Mouse (Mus musculus) large intestine, adult 2 months (tissue): ENCODE measurements around the gene Rxra. TPM values are rescaled to one million over a fixed set of nuclear protein-coding genes. Genes with fewer than 3 reads are reported as not detected.

Experiments used
- DNase-seq: peaks from one replicate; pipeline ENCODE4 v3.0.0-alpha.2; 2012; ENCODE audit warnings: low read depth, low spot score
- WGBS: fragments of 180-500 bp; shearing (Covaris S2); methylation state at CpG from one replicate; pipeline ENCODE4 v1.1.7; 2018; 5-methylcytosine and 5-hydroxymethylcytosine counted together
- polyA plus RNA-seq: library from polyadenylated mRNA; depleted of rRNA; stranded (reverse); fragments of >200 nt; gene quantifications from 2 replicates; pipeline ENCODE4 v1.2.3, GENCODE M21; 2012

The Rxra gene
- polyA plus RNA-seq, 1 experiment, result 54.6 TPM

- DNase-seq, result no peak
- 91% methylated on average over 13 of the region's 13 CpGs for WGBS
These were observed 79.9 kb downstream of the Rxra start for GRCm38 (mm10) chr2:27755986-27756641.

GRCm38 (mm10) chr2:27758414-27759301, 82.4 kb downstream of the Rxra start:
- WGBS, result 28% methylated on average over 20 of the region's 20 CpGs
- DNase-seq, result peak; percentile 46

- 76% methylated on average over 14 of the region's 14 CpGs for WGBS
- no peak for DNase-seq
These were observed 83.2 kb downstream of the Rxra start for GRCm38 (mm10) chr2:27759431-27759830.

GRCm38 (mm10) chr2:27761260-27761995, 85.2 kb downstream of the Rxra start:
- 86% methylated on average over 10 of the region's 10 CpGs for WGBS
- no peak for DNase-seq

- 93% methylated on average over 9 of the region's 9 CpGs for WGBS
- DNase-seq, result no peak
These were observed 85.7 kb downstream of the Rxra start for GRCm38 (mm10) chr2:27761996-27762340.

- no peak for DNase-seq
- WGBS, result 70% methylated on average over 12 of the region's 12 CpGs
These were observed 86.3 kb downstream of the Rxra start for GRCm38 (mm10) chr2:27762509-27762908.

GRCm38 (mm10) chr2:27762920-27763780, 86.9 kb downstream of the Rxra start:
- 62% methylated on average over 14 of the region's 14 CpGs for WGBS
- DNase-seq, result no peak

GRCm38 (mm10) chr2:27764256-27764936, 88.2 kb downstream of the Rxra start:
- no peak for DNase-seq
- 29% methylated on average over 6 of the region's 6 CpGs for WGBS

- WGBS, result 29% methylated on average over 3 of the region's 3 CpGs
- peak; percentile 75 for DNase-seq
These were observed 88.7 kb downstream of the Rxra start for GRCm38 (mm10) chr2:27764937-27765319.

- 48% methylated on average over 7 of the region's 7 CpGs for WGBS
These were observed 91.5 kb downstream of the Rxra start for GRCm38 (mm10) chr2:27767773-27768172.

GRCm38 (mm10) chr2:27769701-27770100, 93.5 kb downstream of the Rxra start:
- WGBS, result 29% methylated on average over 5 of the region's 5 CpGs
- DNase-seq, result no peak

More at GRCm38 (mm10) chr2:27767773-27768172, 91.5 kb downstream of the Rxra start:
- DNase-seq, result no peak

GRCm38 (mm10) chr2:27770205-27770604, 94.0 kb downstream of the Rxra start:
- DNase-seq, result no peak
- 1% methylated on average over 4 of the region's 4 CpGs for WGBS

GRCm38 (mm10) chr2:27771936-27772335, 95.7 kb downstream of the Rxra start:
- DNase-seq, result peak; percentile 31
- WGBS, result 27% methylated on average over 7 of the region's 7 CpGs

- no peak for DNase-seq
These were observed 96.7 kb downstream of the Rxra start for GRCm38 (mm10) chr2:27772841-27773388.

GRCm38 (mm10) chr2:27773980-27774730, 97.9 kb downstream of the Rxra start:
- DNase-seq, result no peak
- 59% methylated on average over 24 of the region's 24 CpGs for WGBS

More at GRCm38 (mm10) chr2:27772841-27773388, 96.7 kb downstream of the Rxra start:
- WGBS, result 61% methylated on average over 7 of the region's 7 CpGs

GRCm38 (mm10) chr2:27775006-27775405, 98.8 kb downstream of the Rxra start:
- DNase-seq, result no peak

GRCm38 (mm10) chr2:27775625-27776024, 99.4 kb downstream of the Rxra start:
- 69% methylated on average over 5 of the region's 5 CpGs for WGBS

More at GRCm38 (mm10) chr2:27775006-27775405, 98.8 kb downstream of the Rxra start:
- WGBS, result 84% methylated on average over 10 of the region's 10 CpGs

GRCm38 (mm10) chr2:27777756-27778155, 101.5 kb downstream of the Rxra start:
- DNase-seq, result no peak
- WGBS, result 23% methylated on average over 2 of the region's 2 CpGs

More at GRCm38 (mm10) chr2:27775625-27776024, 99.4 kb downstream of the Rxra start:
- no peak for DNase-seq
